Mouse (Mus musculus) A20 (cell line): ENCODE measurements at regions not wholly inside any gene's neighbourhood (a gene's known extent, or its start where the extent isn't known, plus 50 kb on each side); places are given as distances from the start of the nearest gene placed in this dataset.
"Not testable (repeated sequence)": the region's sequence is repeated elsewhere in the genome, so short reads cannot be mapped to it uniquely, and the experiment has no call there.

Source experiments
- DNase-seq: peaks from one replicate; pipeline ENCODE4 v3.0.0-alpha.2; 2011; ENCODE audit warnings: low read depth, low spot score

DNA sequence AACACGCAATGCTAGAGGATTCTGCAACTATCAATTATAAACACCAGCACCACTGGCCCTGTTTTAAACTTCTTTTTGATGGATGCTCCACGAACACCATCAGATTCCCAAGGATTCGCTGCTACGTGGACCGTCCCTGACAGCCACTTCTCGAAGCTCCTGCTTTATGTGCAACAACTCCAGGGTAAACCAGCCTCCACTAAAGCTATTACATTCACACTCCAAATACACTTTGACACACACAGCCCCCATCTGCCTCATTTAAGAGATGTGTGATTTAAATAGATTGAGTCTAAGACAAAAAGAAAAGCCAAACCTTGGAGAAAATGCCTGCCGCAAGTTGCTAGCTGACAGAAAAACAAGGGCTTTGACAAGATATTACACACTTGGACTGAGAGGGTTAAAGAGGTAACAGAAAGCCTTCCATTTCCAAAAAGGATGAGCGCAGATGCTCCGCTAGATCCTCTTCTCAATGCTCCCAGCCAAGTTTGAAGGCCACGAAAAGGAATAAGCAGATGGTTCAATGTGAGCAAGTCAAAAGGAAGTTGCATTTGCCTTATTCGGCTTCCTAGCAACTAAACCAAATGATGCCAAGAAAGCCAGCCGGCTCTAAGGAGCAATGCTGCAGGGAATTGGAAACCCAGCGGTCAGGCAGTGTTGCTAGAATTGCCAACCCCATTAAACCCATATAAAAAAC, 54.0 kb upstream of the Cnep1r1 start:
- DNase-seq: no peak

GRCm38 (mm10) chr8:88059107-88059506, 59.5 kb upstream of the Cnep1r1 start:
- DNase-seq: not testable (repeated sequence)

- DNase-seq: no peak
Observed at GRCm38 (mm10) chr8:88057686-88058234, 60.8 kb upstream of the Cnep1r1 start.

DNA sequence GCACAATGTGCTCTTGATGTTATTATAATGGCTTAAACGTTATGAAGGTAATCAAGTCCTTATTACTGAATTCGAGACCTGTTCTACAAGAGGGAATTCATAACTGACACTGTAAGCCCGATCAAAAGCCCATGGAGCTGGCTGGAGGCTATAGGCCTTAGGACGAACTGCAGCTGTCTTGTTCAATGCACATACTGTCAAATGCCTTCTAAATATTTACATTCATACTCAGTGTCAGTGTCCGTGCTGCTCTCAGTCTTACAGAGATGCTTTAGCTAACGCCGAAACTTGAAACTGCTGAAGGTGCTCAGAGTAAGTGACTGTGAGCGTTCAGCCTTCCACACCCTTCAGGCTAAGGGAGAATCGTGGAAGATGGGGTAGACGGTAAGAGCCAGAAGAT, 67.9 kb upstream of the Cnep1r1 start:
- DNase-seq: no peak

GRCm38 (mm10) chr8:88049091-88049490, 69.5 kb upstream of the Cnep1r1 start:
- no peak for DNase-seq

DNA sequence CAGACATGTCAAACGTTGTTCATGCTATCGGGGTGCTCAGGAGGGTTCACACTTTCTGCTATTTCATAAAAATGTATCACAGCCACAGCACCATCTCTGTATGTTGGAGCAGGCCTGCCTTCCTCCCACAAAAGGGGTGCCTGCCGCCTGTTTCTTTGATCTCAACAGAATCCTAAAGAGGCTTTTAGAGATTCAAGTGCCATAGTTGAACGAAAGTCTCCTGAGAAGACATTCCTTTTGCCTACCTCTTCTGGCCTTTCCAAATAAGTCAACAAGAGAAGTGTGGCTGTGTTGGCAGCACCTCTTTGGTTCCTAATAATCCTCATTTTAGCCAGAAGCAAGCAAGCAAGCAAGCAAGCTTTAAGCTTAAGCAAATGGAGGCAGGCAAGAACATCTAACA, 72.6 kb upstream of the Cnep1r1 start:
- DNase-seq: no peak

GRCm38 (mm10) chr8:88039286-88039685, 79.3 kb upstream of the Cnep1r1 start:
- DNase-seq: no peak

DNA sequence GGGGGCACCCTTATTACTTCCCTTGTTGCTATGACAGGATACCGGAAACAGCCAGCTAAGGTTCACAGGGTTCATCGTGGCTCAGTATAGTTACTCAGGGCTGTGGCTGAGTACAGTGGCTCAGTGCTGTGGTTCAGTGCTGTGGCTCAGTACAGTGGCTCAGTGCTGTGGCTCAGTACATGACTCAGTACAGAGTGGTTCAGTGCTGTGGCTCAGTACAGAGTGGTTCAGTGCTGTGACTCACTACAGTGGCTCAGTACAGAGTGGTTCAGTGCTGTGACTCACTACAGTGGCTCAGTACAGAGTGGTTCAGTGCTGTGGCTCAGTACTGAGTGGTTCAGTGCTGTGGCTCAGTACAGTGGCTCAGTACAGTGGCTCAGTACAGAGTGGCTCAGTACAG, 78.6 kb upstream of the Zfp423 start:
- DNase-seq: no peak

- peak; percentile 48 for DNase-seq
Observed at GRCm38 (mm10) chr8:88033054-88033453, 73.7 kb upstream of the Zfp423 start.

DNA sequence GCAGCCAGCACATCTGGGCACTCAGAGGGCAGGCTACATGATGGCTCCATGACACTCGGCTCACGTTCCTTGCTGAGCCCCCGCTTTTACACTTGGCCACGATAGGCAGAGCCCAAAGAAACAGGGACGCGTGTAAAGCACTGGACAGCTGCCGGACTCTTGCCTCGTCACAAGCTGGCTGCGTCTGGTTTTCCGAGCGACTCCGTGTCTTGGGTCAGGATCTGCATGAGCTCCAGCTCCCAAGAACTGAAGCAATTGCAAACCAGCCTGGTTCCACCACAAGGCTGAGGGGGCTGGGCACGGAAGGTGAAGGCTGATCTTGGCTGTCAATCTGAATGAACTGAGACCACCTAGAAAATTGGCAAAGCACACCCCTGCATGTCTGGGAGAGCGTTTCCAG, 65.1 kb upstream of the Zfp423 start:
- DNase-seq: no peak

DNA sequence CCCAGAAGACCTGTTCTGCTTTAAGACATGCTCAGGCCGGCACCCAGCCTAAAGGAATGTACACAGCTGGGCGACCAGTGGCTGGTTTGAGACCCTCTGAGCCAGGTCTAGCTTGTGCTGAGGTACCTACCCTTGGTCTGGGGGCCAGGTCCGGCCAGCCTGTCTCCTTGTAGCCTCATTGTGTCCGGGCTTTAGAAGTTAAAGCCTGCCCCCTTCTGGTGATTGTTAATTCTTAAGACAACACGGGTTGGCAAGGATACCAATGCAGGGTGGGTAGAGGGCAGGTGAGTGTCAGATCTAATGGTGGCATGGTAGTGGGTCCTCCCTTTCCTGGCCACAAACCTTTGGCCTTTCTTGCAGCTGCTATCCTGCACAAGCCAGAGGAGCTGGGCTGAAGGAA, 64.0 kb upstream of the Zfp423 start:
- peak; percentile 50 for DNase-seq

GRCm38 (mm10) chr8:88022776-88023385, 63.5 kb upstream of the Zfp423 start:
- DNase-seq: no peak

GRCm38 (mm10) chr8:88019243-88020115, 60.1 kb upstream of the Zfp423 start:
- DNase-seq: no peak

DNA sequence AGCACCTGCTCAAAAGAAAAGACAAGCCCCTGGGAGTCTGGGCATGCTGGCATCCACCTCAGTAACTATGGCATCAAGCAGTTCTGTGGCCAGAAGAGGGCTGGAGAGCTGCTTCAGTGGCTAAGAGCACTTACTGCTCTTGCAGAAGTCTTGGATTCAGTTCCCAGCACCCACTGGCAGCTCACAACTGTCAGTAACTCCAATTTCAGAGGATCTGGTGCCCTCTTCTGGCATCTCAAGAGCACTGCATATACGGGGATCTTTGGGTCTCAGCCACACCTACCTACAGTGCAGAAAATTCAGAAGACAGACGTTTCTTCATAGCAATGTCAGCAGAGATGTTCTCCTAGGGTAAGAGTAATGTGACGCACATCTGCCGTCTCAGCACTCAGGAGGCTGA, 59.1 kb upstream of the Zfp423 start:
- no peak for DNase-seq

DNA sequence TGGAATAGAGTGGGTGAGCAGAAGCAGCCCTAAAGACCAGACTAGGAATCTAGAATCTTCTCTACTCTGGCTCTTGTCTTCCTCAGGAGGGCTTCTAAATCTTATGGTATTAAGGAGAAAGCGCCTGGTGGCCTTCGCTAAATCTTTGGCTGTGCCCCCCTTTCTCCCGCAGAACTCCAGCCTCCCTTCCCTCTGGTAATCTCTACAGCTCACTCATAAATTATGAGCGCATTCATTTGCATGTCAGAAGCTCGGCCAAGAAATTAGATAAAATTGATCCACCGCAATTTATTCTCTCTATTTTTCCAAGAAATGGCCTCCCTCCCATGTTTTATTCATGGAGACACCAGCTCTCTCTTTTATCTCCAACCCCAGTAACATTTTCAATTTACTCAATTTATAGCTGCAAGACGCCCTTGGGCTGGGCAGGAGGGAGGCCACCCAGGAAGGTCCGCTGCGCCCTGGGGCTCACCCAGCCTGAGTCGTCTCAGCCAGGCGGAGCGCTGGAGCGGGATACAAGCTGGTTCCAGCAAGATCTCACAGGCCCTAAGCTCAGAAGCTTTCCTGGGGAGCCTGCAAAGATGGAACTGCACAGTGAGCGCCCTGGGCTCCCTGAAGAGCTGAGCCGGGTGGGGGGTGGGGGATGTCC, 52.9 kb upstream of the Zfp423 start:
- no peak for DNase-seq

DNA sequence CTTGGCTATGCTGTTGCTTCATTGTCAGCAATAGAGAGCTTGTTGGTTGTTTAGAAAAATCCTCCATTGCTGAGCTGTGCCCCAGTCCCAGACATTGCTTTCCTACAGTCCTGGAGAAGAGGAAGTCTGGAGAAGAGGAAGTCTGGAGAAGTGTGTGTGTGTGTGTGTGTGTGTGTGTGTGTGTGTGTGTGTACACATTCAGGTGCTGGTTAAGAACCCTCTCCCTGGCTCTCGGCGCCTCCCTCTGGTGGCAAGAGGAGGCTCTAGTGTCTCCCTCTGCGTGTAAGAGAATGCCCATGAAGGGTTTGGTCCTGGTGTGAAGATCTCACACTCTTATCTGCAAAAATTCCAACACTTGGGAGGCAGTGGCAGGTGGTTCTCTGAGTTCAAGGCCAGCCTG, 51.2 kb upstream of the Zfp423 start:
- DNase-seq: peak; percentile 16

DNA sequence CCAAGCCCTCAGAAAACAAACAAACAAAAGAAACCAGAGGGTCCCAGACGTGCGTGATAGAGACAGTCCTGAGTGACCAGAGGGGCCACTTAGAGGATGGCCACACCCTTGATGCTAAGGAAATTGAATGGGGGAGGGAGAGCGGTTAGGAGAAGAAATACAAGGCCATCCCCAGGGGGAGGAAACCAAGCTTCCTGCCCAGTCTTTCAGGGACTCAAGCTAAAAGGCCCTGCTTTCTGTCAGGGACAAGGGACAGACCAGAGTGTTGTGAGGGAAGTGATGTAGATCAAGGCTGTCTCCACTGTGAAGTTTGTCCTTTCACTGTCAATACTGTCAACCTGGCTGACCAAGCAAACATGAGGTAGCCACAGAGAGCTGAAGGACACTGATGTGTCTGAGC, 50.5 kb upstream of the Zfp423 start:
- DNase-seq: no peak
